Mouse (Mus musculus) forebrain, embryonic 11.5 days (tissue): Measurements from ENCODE around the gene Faxc. TPM values are rescaled to one million over a fixed set of nuclear protein-coding genes. Genes with fewer than 3 reads are reported as not detected.

ENCODE experiments used
- ATAC-seq: fragments of 200-750 bp; cut with Nextera tagmentation; replicated peaks from 2 replicates; pipeline ENCODE4 v1.8.0; 2017; ENCODE audit warnings: moderate TSS enrichment; ENCODE audit not compliant: low FRiP score
- DNase-seq: peaks from one replicate; pipeline ENCODE4 v3.0.0-alpha.2; 2017; ENCODE audit warnings: low spot score
- H3K27ac ChIP-seq: fragments of 300-500 bp; sonication (generic); 2 replicates; pipeline ENCODE4 v1.5.1; 2014; ENCODE audit warnings: low read depth, low read length
- H3K27me3 ChIP-seq: fragments of 300-500 bp; sonication (generic); 2 replicates; pipeline ENCODE4 v1.6.1; 2014; ENCODE audit warnings: mild to moderate bottlenecking, low read length, mixed read lengths; ENCODE audit not compliant: control insufficient read depth, insufficient read depth
- H3K36me3 ChIP-seq: fragments of 300-500 bp; sonication (generic); 2 replicates; pipeline ENCODE4 v1.6.1; 2014; ENCODE audit warnings: mild to moderate bottlenecking, low read length, moderate library complexity, mixed read lengths; ENCODE audit not compliant: control insufficient read depth, insufficient read depth
- H3K4me1 ChIP-seq: fragments of 300-500 bp; sonication (generic); replicated peaks from 2 replicates; pipeline ENCODE4 v1.6.1; 2014; ENCODE audit warnings: low read length, mixed read lengths; ENCODE audit not compliant: control insufficient read depth, insufficient read depth
- H3K4me2 ChIP-seq: fragments of 300-500 bp; sonication (generic); 2 replicates; pipeline ENCODE4 v1.6.1; 2014; ENCODE audit warnings: low read depth, mild to moderate bottlenecking, low read length, moderate library complexity, mixed read lengths; ENCODE audit not compliant: severe bottlenecking
- H3K4me3 ChIP-seq: fragments of 300-500 bp; sonication (generic); 2 replicates; pipeline ENCODE4 v1.5.1; 2014; ENCODE audit warnings: low read depth, low read length
- H3K9ac ChIP-seq: fragments of 300-500 bp; sonication (generic); 2 replicates; pipeline ENCODE4 v1.6.1; 2014; ENCODE audit warnings: low read length
- H3K9me3 ChIP-seq: fragments of 300-500 bp; sonication (generic); 2 replicates; pipeline ENCODE4 v1.6.1; 2016; ENCODE audit warnings: low read length, mixed read lengths; ENCODE audit not compliant: control insufficient read depth
- WGBS: fragments of 180-500 bp; shearing (Covaris S2); extraction: QIAGEN DNeasy Blood & Tissue Kit; methylation state at CpG from one replicate; pipeline ENCODE4 v1.1.7; 2014; 5-methylcytosine and 5-hydroxymethylcytosine counted together
- polyA plus RNA-seq: library from polyadenylated mRNA; unstranded; fragments of >200 nt; fragmentation: Nextera tagmentation; extraction: Ambion mirVana; gene quantifications from 2 replicates; pipeline ENCODE4 v1.2.1, GENCODE M21; 2014

Gene Faxc
- polyA plus RNA-seq, 1 experiment from 2014 or later = 21.6 TPM

DNA sequence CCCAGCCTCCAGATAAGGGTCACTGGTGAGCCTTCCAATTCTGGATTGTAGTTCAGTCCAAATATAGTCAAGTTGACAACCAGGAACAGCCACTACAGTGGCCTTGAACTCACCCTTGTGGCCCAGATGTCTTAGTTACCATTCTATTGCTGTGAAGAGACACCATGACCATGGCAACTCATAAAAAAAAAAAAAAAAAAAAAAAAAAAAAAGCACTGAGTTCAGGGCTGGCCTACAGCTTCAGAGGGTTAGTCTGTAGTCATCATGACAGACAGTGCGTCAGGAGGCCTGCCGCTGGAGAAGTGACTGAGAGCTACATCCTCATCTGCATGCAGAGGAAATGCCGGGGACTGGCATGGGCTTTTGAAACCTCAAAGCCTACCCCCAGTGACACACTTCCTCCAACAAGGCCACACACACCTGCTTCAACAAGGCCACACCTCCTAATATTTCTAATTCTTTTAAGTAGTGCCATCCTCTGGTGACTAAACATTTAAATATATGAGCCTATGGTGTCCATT is 58.5 kb downstream of the Faxc start:
- WGBS = 87% methylated on average over 3 of the region's 3 CpGs
- Histone ChIP-seq H3K9ac (no peak overlapping the region), H3K4me1 (no peaks in the 10 kb centered on the region), H3K4me3 (no peak overlapping the region), H3K4me2 (no peak overlapping the region), H3K27ac (no peak overlapping the region), H3K9me3 (no peaks in the 10 kb centered on the region), H3K36me3 (no peaks in the 10 kb centered on the region), H3K27me3 (no peaks in the 10 kb centered on the region)
- ATAC-seq (no peak), DNase-seq (no peak)

DNA sequence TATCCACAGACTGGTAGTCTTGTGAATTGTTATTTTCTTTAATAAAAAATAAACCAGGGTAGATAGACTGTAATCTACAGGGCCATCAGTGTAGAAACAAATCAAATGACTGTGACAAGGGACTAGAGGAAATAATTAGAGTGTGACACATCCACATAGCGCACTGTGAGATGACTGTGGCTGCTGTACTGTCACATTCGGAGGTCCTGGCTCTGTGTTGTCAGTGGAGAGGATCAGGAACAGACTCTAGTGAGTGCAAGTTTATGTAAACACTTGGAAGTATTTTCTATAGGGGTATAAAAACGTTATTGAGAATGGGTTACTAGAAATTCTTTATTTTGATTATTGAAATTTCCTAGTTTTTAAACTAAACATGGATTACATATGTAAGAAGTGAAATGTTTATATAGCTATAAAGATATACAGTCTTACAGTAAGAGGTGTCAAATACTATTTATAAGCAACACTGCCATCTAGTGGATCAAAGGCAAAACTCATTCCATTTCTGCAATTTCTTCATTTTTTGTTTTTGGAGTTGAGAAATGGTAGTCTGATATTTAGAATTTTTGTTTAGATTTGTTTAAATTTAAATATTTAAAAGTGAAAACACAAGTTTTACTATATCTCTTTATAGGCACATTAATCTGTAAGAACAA is 59.6 kb downstream of the Faxc start:
- no peak for DNase-seq
- Histone ChIP-seq H3K4me2 (no peak overlapping the region), H3K4me1 (no peaks in the 10 kb centered on the region), H3K27ac (no peak overlapping the region), H3K9ac (no peak overlapping the region), H3K9me3 (no peaks in the 10 kb centered on the region), H3K27me3 (no peaks in the 10 kb centered on the region), H3K4me3 (no peak overlapping the region), H3K36me3 (no peaks in the 10 kb centered on the region)
- ATAC-seq = no peak
- 51% methylated on average over 3 of the region's 3 CpGs for WGBS

GRCm38 (mm10) chr4:22017656-22018379 is 86.7 kb downstream of the Faxc start:
- H3K9ac ChIP-seq = no peak overlapping the region
- H3K4me1 ChIP-seq = no peaks in the 10 kb centered on the region
- no peak overlapping the region for H3K4me3 ChIP-seq
- H3K36me3 ChIP-seq = no peaks in the 10 kb centered on the region
- H3K27me3 ChIP-seq = no peaks in the 10 kb centered on the region
- WGBS = 15% methylated on average over 9 of the region's 9 CpGs
- DNase-seq (peak; percentile 61), ATAC-seq (peak; percentile 60; the same call in 1 of the 2 replicates)
- no peaks in the 10 kb centered on the region for H3K9me3 ChIP-seq
- no peak overlapping the region for H3K4me2 ChIP-seq
- no peak overlapping the region for H3K27ac ChIP-seq

DNA sequence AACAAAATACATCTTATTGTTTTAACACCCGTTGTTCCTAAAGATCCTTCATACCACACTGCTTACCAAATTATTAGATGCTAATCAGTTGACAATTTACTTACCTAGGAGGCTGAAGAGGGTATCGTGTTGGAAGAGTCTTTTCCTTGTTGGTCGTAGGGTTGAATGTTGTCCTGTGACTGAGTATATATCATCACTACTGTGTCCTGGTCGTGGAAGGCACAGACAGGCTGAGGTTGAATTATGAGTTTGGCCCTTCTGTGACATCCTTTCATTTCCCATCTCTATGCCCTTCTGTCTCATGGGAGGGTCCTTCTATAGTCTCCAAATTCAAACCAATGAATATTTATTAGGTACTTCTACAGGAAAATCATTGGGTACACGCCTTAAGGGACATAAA is 87.3 kb downstream of the Faxc start:
- Histone ChIP-seq H3K36me3 (no peaks in the 10 kb centered on the region), H3K9me3 (no peaks in the 10 kb centered on the region), H3K27me3 (no peaks in the 10 kb centered on the region), H3K4me2 (no peak overlapping the region), H3K4me1 (no peaks in the 10 kb centered on the region), H3K9ac (no peak overlapping the region), H3K27ac (no peak overlapping the region), H3K4me3 (no peak overlapping the region)
- ATAC-seq (no peak), DNase-seq (no peak)
- 57% methylated on average over 5 of the region's 5 CpGs for WGBS

DNA sequence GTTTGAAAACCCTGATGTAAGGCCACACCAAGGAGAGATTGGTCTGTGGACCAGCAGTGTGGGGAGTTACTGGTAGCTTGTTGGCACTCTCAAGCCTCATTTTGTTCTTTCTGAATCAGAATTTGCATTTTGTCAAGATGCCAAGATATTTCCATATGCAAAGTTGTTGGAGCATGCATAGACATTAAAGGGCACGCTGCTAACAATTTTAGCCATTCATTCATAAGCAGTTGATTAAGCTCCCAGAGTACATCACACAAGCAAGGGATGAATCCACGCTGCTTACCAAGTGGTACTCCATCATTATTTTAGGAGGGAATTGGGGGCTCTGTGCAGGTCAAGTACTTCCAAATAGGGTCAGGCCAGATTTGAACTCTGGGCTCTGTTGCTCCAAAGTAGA is 98.8 kb downstream of the Faxc start:
- H3K4me3 ChIP-seq = no peak overlapping the region
- H3K27me3 ChIP-seq = no peaks in the 10 kb centered on the region
- no peak overlapping the region for H3K27ac ChIP-seq
- 64% methylated on average over 2 of the region's 2 CpGs for WGBS
- H3K9me3 ChIP-seq = no peaks in the 10 kb centered on the region
- no peaks in the 10 kb centered on the region for H3K36me3 ChIP-seq
- DNase-seq (no peak), ATAC-seq (0 out of 2 replicates have a peak, but pooled peaks have one; percentile 18)
- H3K4me1 ChIP-seq = no peaks in the 10 kb centered on the region
- H3K4me2 ChIP-seq = no peak overlapping the region
- no peak overlapping the region for H3K9ac ChIP-seq

Other genes with a start within 250 kb of the Faxc start
- gene Prdm13, start 245.4 kb upstream of the Faxc start, polyA plus RNA-seq = 0.24 and 0.44 TPM in 2 replicates
- gene Ccnc, start 203.6 kb upstream of the Faxc start, polyA plus RNA-seq = 70.2 and 73.3 TPM in 2 replicates
- gene Usp45, start 164.2 kb upstream of the Faxc start, polyA plus RNA-seq = 11.9 and 14.5 TPM in 2 replicates
- 20.4 and 23.9 TPM in 2 replicates for gene Tstd3, start 164.1 kb upstream of the Faxc start, polyA plus RNA-seq
- gene Pnisr, start 83.7 kb upstream of the Faxc start, polyA plus RNA-seq = 193 and 236 TPM in 2 replicates
- gene Coq3, start 51.7 kb upstream of the Faxc start, polyA plus RNA-seq = 12.9 and 13.1 TPM in 2 replicates